Mouse (Mus musculus) liver, embryonic 11.5 days (tissue): ENCODE measurements around the gene Psd. TPM values are rescaled to one million over a fixed set of nuclear protein-coding genes. Genes with fewer than 3 reads are reported as not detected.

Source experiments
- ATAC-seq: fragments of 200-750 bp; cut with Nextera tagmentation; replicated peaks from 2 replicates; pipeline ENCODE4 v1.8.0; 2017; ENCODE audit warnings: moderate number of reproducible peaks, mild to moderate bottlenecking, moderate TSS enrichment, moderate library complexity; ENCODE audit not compliant: low FRiP score
- DNase-seq: peaks from one replicate; pipeline ENCODE4 v3.0.0-alpha.2; 2017; ENCODE audit warnings: low spot score
- H3K27ac ChIP-seq: fragments of 300-500 bp; sonication (generic); 2 replicates; pipeline ENCODE4 v1.5.1; 2014; ENCODE audit warnings: mild to moderate bottlenecking, low read depth, low read length, control low read depth
- H3K27me3 ChIP-seq: fragments of 300-500 bp; sonication (generic); replicated peaks from 2 replicates; pipeline ENCODE4 v1.6.1; 2014; ENCODE audit warnings: low read length, mixed read lengths; ENCODE audit not compliant: control insufficient read depth, insufficient read depth
- H3K36me3 ChIP-seq: fragments of 300-500 bp; sonication (generic); 2 replicates; pipeline ENCODE4 v1.6.1; 2014; ENCODE audit warnings: mild to moderate bottlenecking, low read length, moderate library complexity, mixed read lengths; ENCODE audit not compliant: control insufficient read depth, insufficient read depth
- H3K4me1 ChIP-seq: fragments of 300-500 bp; sonication (generic); replicated peaks from 2 replicates; pipeline ENCODE4 v1.6.1; 2014; ENCODE audit warnings: low read length, mixed read lengths; ENCODE audit not compliant: control insufficient read depth, insufficient read depth
- H3K4me2 ChIP-seq: fragments of 300-500 bp; sonication (generic); 2 replicates; pipeline ENCODE4 v1.6.1; 2014; ENCODE audit warnings: mild to moderate bottlenecking, control low read depth, moderate library complexity
- H3K4me3 ChIP-seq: fragments of 300-500 bp; sonication (generic); 2 replicates; pipeline ENCODE4 v1.5.1; 2014; ENCODE audit warnings: low read depth, low read length, control low read depth
- H3K9ac ChIP-seq: fragments of 300-500 bp; sonication (generic); 2 replicates; pipeline ENCODE4 v1.6.1; 2014; ENCODE audit warnings: low read depth, low read length, control low read depth
- H3K9me3 ChIP-seq: fragments of 300-500 bp; sonication (generic); 2 replicates; pipeline ENCODE4 v1.6.1; 2016; ENCODE audit warnings: low read length, inconsistent platforms, mixed read lengths; ENCODE audit not compliant: control insufficient read depth
- WGBS: fragments of 180-500 bp; shearing (Covaris S2); extraction: QIAGEN DNeasy Blood & Tissue Kit; methylation state at CpG from one replicate; pipeline ENCODE4 v1.1.7; 2014; 5-methylcytosine and 5-hydroxymethylcytosine counted together
- polyA plus RNA-seq: library from polyadenylated mRNA; unstranded; fragments of >200 nt; fragmentation: Nextera tagmentation; extraction: Ambion mirVana; gene quantifications from 2 replicates; pipeline ENCODE4 v1.2.1, GENCODE M21; 2014

Psd gene
- polyA plus RNA-seq, 1 experiment from 2014 or later = 11.9 TPM

DNA sequence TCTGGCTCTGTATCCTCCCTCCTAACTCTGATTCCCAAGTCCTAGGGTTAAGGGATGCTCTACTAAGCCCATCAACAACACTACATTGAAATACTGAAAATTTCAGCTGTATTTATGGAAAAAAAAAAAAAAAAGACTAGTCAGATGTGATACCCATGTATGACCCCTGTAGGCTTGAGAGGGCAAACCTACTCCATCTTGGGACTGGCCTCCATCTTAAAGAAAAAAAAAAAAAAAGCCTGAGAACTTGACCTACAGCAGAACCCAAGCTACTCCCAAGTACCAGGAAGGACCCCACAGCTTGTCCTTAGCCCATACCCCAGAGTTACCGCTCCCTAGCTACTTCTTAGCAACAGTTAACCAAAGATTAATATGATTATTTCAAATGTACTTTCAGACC lies 20.2 kb upstream of the Psd start:
- Histone ChIP-seq H3K27me3 (0 out of 2 replicates have a peak, but pooled peaks cover 5% of the 10 kb centered on the region), H3K4me3 (no peak overlapping the region), H3K9me3 (no peaks in the 10 kb centered on the region), H3K4me1 (0 out of 2 replicates have a peak, but pooled peaks cover 11% of the 10 kb centered on the region), H3K9ac (no peak overlapping the region), H3K27ac (no peak overlapping the region), H3K4me2 (no peak overlapping the region), H3K36me3 (no peaks in the 10 kb centered on the region)
- ATAC-seq (no peak), DNase-seq (no peak)
- 95% methylated on average over 1 of the region's 1 CpGs for WGBS

- WGBS = 25% methylated on average over 7 of the region's 7 CpGs
- H3K27ac ChIP-seq = no peak overlapping the region
- H3K9ac ChIP-seq = no peak overlapping the region
- H3K4me1 ChIP-seq = 0 out of 2 replicates have a peak, but pooled peaks cover 11% of the 10 kb centered on the region
- H3K4me2 ChIP-seq = no peak overlapping the region
- no peaks in the 10 kb centered on the region for H3K36me3 ChIP-seq
- DNase-seq (peak; percentile 29), ATAC-seq (no peak)
- no peaks in the 10 kb centered on the region for H3K9me3 ChIP-seq
- H3K27me3 ChIP-seq = 0 out of 2 replicates have a peak, but pooled peaks cover 3% of the 10 kb centered on the region
- no peak overlapping the region for H3K4me3 ChIP-seq
Measured at GRCm38 (mm10) chr19:46344710-46345419, 17.9 kb upstream of the Psd start.

GRCm38 (mm10) chr19:46339287-46339971 lies 12.5 kb upstream of the Psd start:
- peak overlapping the region; percentile 46; the same call in 1 of the 2 replicates for H3K27ac ChIP-seq
- peaks cover 13% of the 10 kb centered on the region for H3K4me1 ChIP-seq
- peak overlapping the region; percentile 42 for H3K9ac ChIP-seq
- no peaks in the 10 kb centered on the region for H3K36me3 ChIP-seq
- H3K9me3 ChIP-seq = no peaks in the 10 kb centered on the region
- no peaks in the 10 kb centered on the region for H3K27me3 ChIP-seq
- peak overlapping the region; percentile 83 for H3K4me2 ChIP-seq
- no peak overlapping the region for H3K4me3 ChIP-seq
- DNase-seq (no peak), ATAC-seq (no peak)
- 61% methylated on average over 7 of the region's 7 CpGs for WGBS

DNA sequence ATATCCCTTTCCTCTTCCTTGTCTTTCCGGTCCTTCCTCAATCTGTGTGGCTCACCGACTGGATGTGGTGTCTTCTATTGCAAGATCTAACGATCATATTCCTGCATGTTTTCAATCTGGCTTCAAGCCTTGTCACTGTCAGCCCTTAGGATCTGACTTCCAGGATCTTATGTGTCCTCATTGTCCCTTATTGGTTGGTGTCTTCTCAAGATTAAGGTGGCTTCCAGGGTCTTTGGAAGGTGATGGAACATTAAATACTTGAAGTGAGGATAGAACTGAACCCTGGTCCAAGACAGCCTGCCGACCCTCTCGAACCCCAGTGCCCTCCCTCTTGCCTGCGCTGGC lies 12.0 kb upstream of the Psd start:
- no peaks in the 10 kb centered on the region for H3K36me3 ChIP-seq
- H3K9ac ChIP-seq = peak overlapping the region; percentile 42
- peak overlapping the region; percentile 82 for H3K4me3 ChIP-seq
- peaks cover 13% of the 10 kb centered on the region for H3K4me1 ChIP-seq
- ATAC-seq (peak; percentile 27; the same call in 1 of the 2 replicates), DNase-seq (no peak)
- H3K4me2 ChIP-seq = peak overlapping the region; percentile 83
- H3K9me3 ChIP-seq = no peaks in the 10 kb centered on the region
- H3K27me3 ChIP-seq = no peaks in the 10 kb centered on the region
- H3K27ac ChIP-seq = peak overlapping the region; percentile 46; the same call in 1 of the 2 replicates
- WGBS = 36% methylated on average over 6 of the region's 6 CpGs

GRCm38 (mm10) chr19:46338331-46338936 lies 11.5 kb upstream of the Psd start, which contains the start of gene Cuedc2:
Gene Cuedc2, minus strand, starts transcription at chr19:46338702.
- Histone ChIP-seq H3K4me3 (peak within 1 kb of the TSS; percentile 82), H3K27ac (peak within 1 kb of the TSS; percentile 58), H3K4me2 (peak within 1 kb of the TSS; percentile 83), H3K27me3 (no peaks in the 10 kb centered on the region), H3K36me3 (no peaks in the 10 kb centered on the region), H3K9ac (peak within 1 kb of the TSS; percentile 85), H3K4me1 (peaks cover 13% of the 10 kb centered on the region), H3K9me3 (no peaks in the 10 kb centered on the region)
- ATAC-seq (peak; percentile 89), DNase-seq (peak; percentile 98)
- under 1% methylated on average over 31 of the region's 31 CpGs for WGBS

- H3K4me1 ChIP-seq = peaks cover 13% of the 10 kb centered on the region
- H3K9me3 ChIP-seq = no peaks in the 10 kb centered on the region
- peak overlapping the region; percentile 85 for H3K9ac ChIP-seq
- DNase-seq (no peak), ATAC-seq (no peak)
- H3K27ac ChIP-seq = peak overlapping the region; percentile 58; the same call in 1 of the 2 replicates
- no peaks in the 10 kb centered on the region for H3K36me3 ChIP-seq
- WGBS = 35% methylated on average over 15 of the region's 15 CpGs
- H3K27me3 ChIP-seq = no peaks in the 10 kb centered on the region
- peak overlapping the region; percentile 82 for H3K4me3 ChIP-seq
- peak overlapping the region; percentile 83 for H3K4me2 ChIP-seq
Measured at GRCm38 (mm10) chr19:46337719-46338330, 10.9 kb upstream of the Psd start.

GRCm38 (mm10) chr19:46333906-46334305 lies 7.0 kb upstream of the Psd start:
- Histone ChIP-seq H3K9me3 (no peaks in the 10 kb centered on the region), H3K9ac (no peak overlapping the region), H3K27ac (no peak overlapping the region), H3K4me2 (no peak overlapping the region), H3K4me3 (no peak overlapping the region), H3K4me1 (peaks cover 11% of the 10 kb centered on the region), H3K27me3 (peaks cover 4% of the 10 kb centered on the region; the same call in 1 of the 2 replicates), H3K36me3 (peaks cover 4% of the 10 kb centered on the region; the same call in 1 of the 2 replicates)
- WGBS = 76% methylated on average over 3 of the region's 3 CpGs
- DNase-seq = no peak
- ATAC-seq = no peak

DNA sequence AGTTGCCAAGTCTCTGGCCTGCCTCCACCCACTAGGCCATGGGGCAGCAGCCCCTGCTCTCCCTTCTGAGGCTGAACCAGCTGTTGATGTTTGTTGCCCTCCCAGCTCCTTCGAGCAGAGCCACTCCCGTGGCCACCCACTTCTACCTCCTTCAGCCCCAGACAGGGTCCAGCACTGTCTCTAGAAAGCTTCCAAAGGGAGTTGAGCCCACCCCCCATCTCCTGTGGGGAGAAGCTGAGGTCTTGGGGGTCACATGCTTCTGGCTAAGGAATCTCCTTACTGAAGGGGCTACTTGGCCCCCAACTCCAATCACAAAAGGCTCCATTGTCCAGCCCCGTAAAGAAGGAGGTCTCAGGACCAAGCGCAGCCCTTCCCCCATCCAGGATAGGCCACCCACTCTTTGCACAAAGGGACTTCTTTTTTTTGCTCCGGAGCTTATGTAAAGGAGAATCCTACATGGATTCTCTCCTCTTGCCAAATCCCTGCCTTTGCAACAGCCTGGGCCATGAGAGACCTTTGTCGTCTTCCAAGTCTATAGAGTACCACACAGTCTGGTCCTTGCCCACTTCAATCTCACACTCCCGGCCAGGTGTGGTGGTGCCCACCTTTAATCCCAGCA lies 5.9 kb upstream of the Psd start:
- H3K9me3 ChIP-seq = no peaks in the 10 kb centered on the region
- H3K27me3 ChIP-seq = peaks cover 4% of the 10 kb centered on the region; the same call in 1 of the 2 replicates
- peaks cover 14% of the 10 kb centered on the region for H3K4me1 ChIP-seq
- H3K36me3 ChIP-seq = peaks cover 4% of the 10 kb centered on the region; the same call in 1 of the 2 replicates
- H3K27ac ChIP-seq = no peak overlapping the region
- no peak overlapping the region for H3K4me2 ChIP-seq
- ATAC-seq (no peak), DNase-seq (no peak)
- no peak overlapping the region for H3K4me3 ChIP-seq
- 77% methylated on average over 7 of the region's 7 CpGs for WGBS
- H3K9ac ChIP-seq = no peak overlapping the region
